Mouse (Mus musculus) embryonic facial prominence, embryonic 10.5 days (tissue): ENCODE data around the gene Nod1. TPM values are rescaled to one million over a fixed set of nuclear protein-coding genes. Genes with fewer than 3 reads are reported as not detected.

Experiments used
- DNase-seq: peaks from one replicate; pipeline ENCODE4 v3.0.0-alpha.2; 2017; ENCODE audit warnings: low spot score
- H3K27ac ChIP-seq: fragments of 300-500 bp; sonication (generic); replicated peaks from 2 replicates; pipeline ENCODE4 v1.5.1; 2016; ENCODE audit warnings: mild to moderate bottlenecking
- H3K27me3 ChIP-seq: fragments of 300-500 bp; sonication (generic); replicated peaks from 2 replicates; pipeline ENCODE4 v1.6.1; 2016; ENCODE audit warnings: low read depth, mild to moderate bottlenecking; ENCODE audit not compliant: poor library complexity, severe bottlenecking
- H3K36me3 ChIP-seq: fragments of 300-500 bp; sonication (generic); replicated peaks from 2 replicates; pipeline ENCODE4 v1.6.1; 2016; ENCODE audit warnings: mild to moderate bottlenecking, moderate library complexity
- H3K4me1 ChIP-seq: fragments of 300-500 bp; sonication (generic); 2 replicates; pipeline ENCODE4 v1.6.1; 2016
- H3K4me3 ChIP-seq: fragments of 300-500 bp; sonication (generic); 2 replicates; pipeline ENCODE4 v1.5.1; 2016; ENCODE audit warnings: mild to moderate bottlenecking, moderate library complexity
- H3K9me3 ChIP-seq: fragments of 300-500 bp; sonication (generic); 2 replicates; pipeline ENCODE4 v1.6.1; 2016; ENCODE audit warnings: mild to moderate bottlenecking
- WGBS: fragments of 180-500 bp; shearing (Covaris S2); methylation state at CpG from one replicate; pipeline ENCODE4 v1.1.7; 2016; 5-methylcytosine and 5-hydroxymethylcytosine counted together
- polyA plus RNA-seq: library from polyadenylated mRNA; unstranded; fragments of >200 nt; fragmentation: Nextera tagmentation; extraction: Ambion mirVana; gene quantifications from 2 replicates; pipeline ENCODE4 v1.2.1, GENCODE M21; 2016

Gene Nod1
- polyA plus RNA-seq, 1 experiment from 2014 or later = 1.4 TPM

GRCm38 (mm10) chr6:54952542-54952941, 19.9 kb downstream of the Nod1 start:
- H3K27ac ChIP-seq = no peak overlapping the region
- no peak overlapping the region for H3K4me3 ChIP-seq
- no peaks in the 10 kb centered on the region for H3K9me3 ChIP-seq
- whole genome bisulfite sequencing = 91% methylated on average over 3 of the region's 3 CpGs
- no peaks in the 10 kb centered on the region for H3K27me3 ChIP-seq
- no peaks in the 10 kb centered on the region for H3K36me3 ChIP-seq
- DNase-seq = no peak
- no peaks in the 10 kb centered on the region for H3K4me1 ChIP-seq

GRCm38 (mm10) chr6:54948682-54949081, 23.7 kb downstream of the Nod1 start:
- no peaks in the 10 kb centered on the region for H3K36me3 ChIP-seq
- peaks cover 11% of the 10 kb centered on the region for H3K4me1 ChIP-seq
- H3K9me3 ChIP-seq = no peaks in the 10 kb centered on the region
- no peak overlapping the region for H3K4me3 ChIP-seq
- H3K27ac ChIP-seq = no peak overlapping the region
- no peak for DNase-seq
- WGBS = 86% methylated on average over 5 of the region's 5 CpGs
- H3K27me3 ChIP-seq = peaks cover 21% of the 10 kb centered on the region

- 81% methylated on average over 4 of the region's 4 CpGs for WGBS
These were observed 26.0 kb downstream of the Nod1 start for GRCm38 (mm10) chr6:54946241-54946953.

GRCm38 (mm10) chr6:54944551-54944950, 27.9 kb downstream of the Nod1 start:
- peak; percentile 17 for DNase-seq
- peaks cover 41% of the 10 kb centered on the region for H3K27me3 ChIP-seq
- no peaks in the 10 kb centered on the region for H3K36me3 ChIP-seq
- H3K9me3 ChIP-seq = no peaks in the 10 kb centered on the region
- peaks cover 27% of the 10 kb centered on the region for H3K4me1 ChIP-seq
- 80% methylated on average over 16 of the region's 16 CpGs for WGBS
- H3K27ac ChIP-seq = no peak overlapping the region
- peak overlapping the region; percentile 40; the same call in 1 of the 2 replicates for H3K4me3 ChIP-seq

More at GRCm38 (mm10) chr6:54946241-54946953, 26.0 kb downstream of the Nod1 start:
- Histone ChIP-seq H3K4me1 (peaks cover 17% of the 10 kb centered on the region), H3K9me3 (no peaks in the 10 kb centered on the region), H3K27me3 (peaks cover 41% of the 10 kb centered on the region), H3K27ac (no peak overlapping the region), H3K4me3 (no peak overlapping the region), H3K36me3 (no peaks in the 10 kb centered on the region)
- no peak for DNase-seq

GRCm38 (mm10) chr6:54943753-54944152, 28.7 kb downstream of the Nod1 start:
- 44% methylated on average over 24 of the region's 24 CpGs for WGBS
- H3K9me3 ChIP-seq = no peaks in the 10 kb centered on the region
- H3K27me3 ChIP-seq = peaks cover 41% of the 10 kb centered on the region
- DNase-seq = peak; percentile 37
- H3K4me3 ChIP-seq = peak overlapping the region; percentile 40
- H3K36me3 ChIP-seq = no peaks in the 10 kb centered on the region
- peaks cover 30% of the 10 kb centered on the region for H3K4me1 ChIP-seq
- 0 out of 2 replicates have a peak overlapping the region, but pooled peaks have one; percentile 40 for H3K27ac ChIP-seq

- WGBS = 67% methylated on average over 16 of the region's 16 CpGs
- Histone ChIP-seq H3K27ac (no peak overlapping the region), H3K4me3 (no peak overlapping the region), H3K4me1 (peaks cover 30% of the 10 kb centered on the region), H3K36me3 (no peaks in the 10 kb centered on the region), H3K27me3 (peaks cover 41% of the 10 kb centered on the region), H3K9me3 (no peaks in the 10 kb centered on the region)
- DNase-seq = peak; percentile 22
These were observed 29.1 kb downstream of the Nod1 start for GRCm38 (mm10) chr6:54943292-54943691.

GRCm38 (mm10) chr6:54941149-54941548, 31.3 kb downstream of the Nod1 start:
- Histone ChIP-seq H3K36me3 (no peaks in the 10 kb centered on the region), H3K4me3 (no peak overlapping the region), H3K9me3 (no peaks in the 10 kb centered on the region), H3K4me1 (peaks cover 30% of the 10 kb centered on the region), H3K27me3 (peaks cover 41% of the 10 kb centered on the region), H3K27ac (no peak overlapping the region)
- 93% methylated on average over 6 of the region's 6 CpGs for WGBS
- DNase-seq = no peak

GRCm38 (mm10) chr6:54940126-54940525, 32.3 kb downstream of the Nod1 start:
- Histone ChIP-seq H3K9me3 (no peaks in the 10 kb centered on the region), H3K36me3 (no peaks in the 10 kb centered on the region), H3K27me3 (peaks cover 35% of the 10 kb centered on the region), H3K4me1 (peaks cover 30% of the 10 kb centered on the region), H3K27ac (no peak overlapping the region), H3K4me3 (no peak overlapping the region)
- no peak for DNase-seq
- WGBS = 84% methylated on average over 7 of the region's 7 CpGs

- no peak overlapping the region for H3K27ac ChIP-seq
These were observed 32.8 kb downstream of the Nod1 start for GRCm38 (mm10) chr6:54939631-54940030.

GRCm38 (mm10) chr6:54936496-54936895, 35.9 kb downstream of the Nod1 start:
- Histone ChIP-seq H3K4me3 (no peak overlapping the region), H3K9me3 (no peaks in the 10 kb centered on the region), H3K27me3 (no peaks in the 10 kb centered on the region; the same call in 1 of the 2 replicates), H3K27ac (no peak overlapping the region), H3K4me1 (peaks cover 13% of the 10 kb centered on the region; the same call in 1 of the 2 replicates), H3K36me3 (no peaks in the 10 kb centered on the region)
- DNase-seq = no peak
- WGBS = 73% methylated on average over 2 of the region's 2 CpGs

More at GRCm38 (mm10) chr6:54939631-54940030, 32.8 kb downstream of the Nod1 start:
- 52% methylated on average over 4 of the region's 4 CpGs for WGBS
- no peak for DNase-seq
- Histone ChIP-seq H3K27me3 (peaks cover 30% of the 10 kb centered on the region), H3K36me3 (no peaks in the 10 kb centered on the region), H3K9me3 (no peaks in the 10 kb centered on the region), H3K4me3 (no peak overlapping the region), H3K4me1 (peaks cover 28% of the 10 kb centered on the region)

- no peak overlapping the region for H3K4me3 ChIP-seq
- no peaks in the 10 kb centered on the region for H3K9me3 ChIP-seq
- peaks cover 7% of the 10 kb centered on the region; the same call in 1 of the 2 replicates for H3K4me1 ChIP-seq
- H3K27ac ChIP-seq = no peak overlapping the region
- 80% methylated on average over 5 of the region's 5 CpGs for WGBS
- no peak for DNase-seq
- no peaks in the 10 kb centered on the region for H3K36me3 ChIP-seq
- H3K27me3 ChIP-seq = no peaks in the 10 kb centered on the region; the same call in 1 of the 2 replicates
These were observed 37.5 kb downstream of the Nod1 start for GRCm38 (mm10) chr6:54934930-54935329.

- H3K4me1 ChIP-seq = peaks cover under 1% of the 10 kb centered on the region; the same call in 1 of the 2 replicates
- WGBS = 86% methylated on average over 8 of the region's 8 CpGs
- no peaks in the 10 kb centered on the region for H3K9me3 ChIP-seq
- H3K4me3 ChIP-seq = no peak overlapping the region
- no peak for DNase-seq
- H3K36me3 ChIP-seq = no peaks in the 10 kb centered on the region
- no peaks in the 10 kb centered on the region; the same call in 1 of the 2 replicates for H3K27me3 ChIP-seq
- H3K27ac ChIP-seq = no peak overlapping the region
These were observed 38.1 kb downstream of the Nod1 start for GRCm38 (mm10) chr6:54934313-54934712.

- H3K27ac ChIP-seq = no peak overlapping the region
- no peaks in the 10 kb centered on the region for H3K27me3 ChIP-seq
- no peaks in the 10 kb centered on the region for H3K4me1 ChIP-seq
- H3K36me3 ChIP-seq = no peaks in the 10 kb centered on the region
- H3K4me3 ChIP-seq = no peak overlapping the region
- H3K9me3 ChIP-seq = no peaks in the 10 kb centered on the region
- no peak for DNase-seq
- 82% methylated on average over 3 of the region's 3 CpGs for WGBS
These were observed 38.5 kb downstream of the Nod1 start for GRCm38 (mm10) chr6:54933866-54934265.
